ENCODE assay signal across 26 mouse cellular contexts in genomic region chr17:72030672-72031071, GRCm38 (mm10).
"Had no signal": no experiment of that assay in that cellular context is flagged by ENCODE, and none has a peak within 500 bp of the region (broad histone marks: within the 10 kb centered on the region; RNA-seq: fewer than 3 reads in every experiment).

No protein-coding gene starts in this region.

- H3K9me3 ChIP-seq: heart, embryonic 10.5 days; heart, embryonic 13.5 days; heart, embryonic 15.5 days; hindbrain, embryonic 13.5 days; hindbrain, embryonic 15.5 days; kidney, embryonic 15.5 days; limb, embryonic 13.5 days; limb, embryonic 15.5 days; liver, embryonic 12.5 days had no signal

- H3K9ac ChIP-seq: heart, embryonic 13.5 days; heart, embryonic 15.5 days; hindbrain, embryonic 13.5 days; hindbrain, embryonic 15.5 days; kidney, embryonic 15.5 days; limb, embryonic 13.5 days; limb, embryonic 15.5 days; liver, embryonic 12.5 days; liver, embryonic 14.5 days had no signal

- H3K36me3 ChIP-seq: heart, embryonic 10.5 days; heart, embryonic 13.5 days; heart, embryonic 15.5 days; hindbrain, embryonic 13.5 days; hindbrain, embryonic 15.5 days; kidney, embryonic 15.5 days; limb, embryonic 13.5 days; limb, embryonic 15.5 days; liver, embryonic 12.5 days had no signal

- H3K4me3 ChIP-seq: heart, embryonic 10.5 days; heart, embryonic 13.5 days; heart, embryonic 15.5 days; hindbrain, embryonic 13.5 days; hindbrain, embryonic 15.5 days; kidney, embryonic 15.5 days; limb, embryonic 13.5 days; limb, embryonic 15.5 days; liver, embryonic 12.5 days had no signal

- DNase-seq: gastrocnemius, postnatal 14 days; gastrocnemius, postnatal 36 days; heart, adult 18-20 months; heart, postnatal 14 days; heart, postnatal 36 days; kidney, adult 11 months; kidney, adult 2 months; kidney, adult 9 months; kidney, postnatal 14 days; kidney, postnatal 36 days; layer of hippocampus, adult 9-11 months; layer of hippocampus, postnatal 36 days; left cerebral cortex, postnatal 4 days had no signal

- H3K4me1 ChIP-seq: heart, embryonic 10.5 days; heart, embryonic 13.5 days; heart, embryonic 15.5 days; hindbrain, embryonic 15.5 days; limb, embryonic 13.5 days; limb, embryonic 15.5 days; liver, embryonic 12.5 days had no signal

- H3K27me3 ChIP-seq: heart, embryonic 13.5 days; heart, embryonic 15.5 days; hindbrain, embryonic 13.5 days; hindbrain, embryonic 15.5 days; kidney, embryonic 15.5 days; limb, embryonic 13.5 days; limb, embryonic 15.5 days; liver, embryonic 12.5 days had no signal

- H3K27ac ChIP-seq: heart, embryonic 10.5 days; heart, embryonic 13.5 days; heart, embryonic 15.5 days; hindbrain, embryonic 13.5 days; hindbrain, embryonic 15.5 days; hindbrain, postnatal 0 days; kidney, embryonic 15.5 days; kidney, postnatal 0 days; limb, embryonic 13.5 days; limb, embryonic 15.5 days; liver, embryonic 12.5 days; liver, embryonic 14.5 days had no signal

- ATAC-seq: hindbrain, postnatal 0 days; intestine, embryonic 16.5 days; liver, embryonic 12.5 days had no signal

- H3K4me2 ChIP-seq: heart, embryonic 13.5 days; heart, embryonic 15.5 days; hindbrain, embryonic 13.5 days; hindbrain, embryonic 15.5 days; kidney, embryonic 15.5 days; limb, embryonic 13.5 days; limb, embryonic 15.5 days; liver, embryonic 12.5 days had no signal
